Mouse (Mus musculus): Measurements from ENCODE around the gene Hps4.
A peak's percentile ranks its signal among the peaks of the same experiment; 100 is the strongest.
"Not testable (repeated sequence)": the region's sequence is repeated elsewhere in the genome, so short reads cannot be mapped to it uniquely, and the experiment has no call there.

Gene Hps4

GRCm38 (mm10) chr5:112342463-112343204 lies at the start of gene Hps4, which contains the start of gene Srrd:
TSS of gene Hps4 (plus strand) at chr5:112343083.
TSS of gene Srrd (minus strand) at chr5:112343040.
- peak; percentile 76 for DNase-seq (ENCODE audit: low read depth, low spot score)

GRCm38 (mm10) chr5:112293800-112294199 lies 49.1 kb upstream of the Hps4 start:
- no peak for DNase-seq (ENCODE audit: low read depth, low spot score)

- no peak for DNase-seq (ENCODE audit: low read depth, low spot score)
These were observed 48.2 kb upstream of the Hps4 start for GRCm38 (mm10) chr5:112294696-112295095.

- DNase-seq (ENCODE audit: low read depth, low spot score): no peak
These were observed 47.7 kb upstream of the Hps4 start for GRCm38 (mm10) chr5:112295162-112295561.

- no peak for DNase-seq (ENCODE audit: low read depth, low spot score)
These were observed 47.3 kb upstream of the Hps4 start for GRCm38 (mm10) chr5:112295564-112295963.

GRCm38 (mm10) chr5:112296404-112297181 lies 46.3 kb upstream of the Hps4 start:
- DNase-seq (ENCODE audit: low read depth, low spot score): no peak

- no peak for DNase-seq (ENCODE audit: low read depth, low spot score)
These were observed 45.6 kb upstream of the Hps4 start for GRCm38 (mm10) chr5:112297257-112297656.

- DNase-seq (ENCODE audit: low read depth, low spot score): no peak
These were observed 44.5 kb upstream of the Hps4 start for GRCm38 (mm10) chr5:112298226-112298988.

- DNase-seq (ENCODE audit: low read depth, low spot score): no peak
These were observed 43.5 kb upstream of the Hps4 start for GRCm38 (mm10) chr5:112299399-112299798.

GRCm38 (mm10) chr5:112300112-112300511 lies 42.8 kb upstream of the Hps4 start:
- DNase-seq (ENCODE audit: low read depth, low spot score): no peak

- no peak for DNase-seq (ENCODE audit: low read depth, low spot score)
These were observed 42.1 kb upstream of the Hps4 start for GRCm38 (mm10) chr5:112300721-112301308.

GRCm38 (mm10) chr5:112301694-112302093 lies 41.2 kb upstream of the Hps4 start:
- DNase-seq (ENCODE audit: low read depth, low spot score): no peak

- DNase-seq (ENCODE audit: low read depth, low spot score): no peak
These were observed 40.6 kb upstream of the Hps4 start for GRCm38 (mm10) chr5:112302310-112302709.

GRCm38 (mm10) chr5:112305842-112306241 lies 37.0 kb upstream of the Hps4 start:
- no peak for DNase-seq (ENCODE audit: low read depth, low spot score)

- no peak for DNase-seq (ENCODE audit: low read depth, low spot score)
These were observed 29.5 kb upstream of the Hps4 start for GRCm38 (mm10) chr5:112313222-112313885.

- DNase-seq (ENCODE audit: low read depth, low spot score): no peak
These were observed 26.4 kb upstream of the Hps4 start for GRCm38 (mm10) chr5:112316468-112316867.

GRCm38 (mm10) chr5:112317328-112317727 lies 25.6 kb upstream of the Hps4 start:
- no peak for DNase-seq (ENCODE audit: low read depth, low spot score)

- DNase-seq (ENCODE audit: low read depth, low spot score): not testable (repeated sequence)
These were observed 23.5 kb upstream of the Hps4 start for GRCm38 (mm10) chr5:112319343-112319742.

GRCm38 (mm10) chr5:112320379-112320778 lies 22.5 kb upstream of the Hps4 start:
- no peak for DNase-seq (ENCODE audit: low read depth, low spot score)

- DNase-seq (ENCODE audit: low read depth, low spot score): no peak
These were observed 21.9 kb upstream of the Hps4 start for GRCm38 (mm10) chr5:112320936-112321335.

- no peak for DNase-seq (ENCODE audit: low read depth, low spot score)
These were observed 21.5 kb upstream of the Hps4 start for GRCm38 (mm10) chr5:112321376-112321775.
